Mouse (Mus musculus) T-cell, adult 66 days (primary cell): ENCODE measurements around the gene Nek6. TPM values are rescaled to one million over a fixed set of nuclear protein-coding genes. Genes with fewer than 3 reads are reported as not detected.

Experiments used
- total RNA-seq, 2 experiments: library from RNA; stranded (reverse); gene quantifications; 3 replicates in 1 of 2; 4 replicates in 1 of 2; pipeline ENCODE4 v1.2.4; 2023

Nek6 gene
- 1 to 10 TPM in 1 of 2 experiments, under 1 TPM in 1; 0.89 to 2.7 TPM for total RNA-seq

GRCm38 (mm10) chr2:38511487-38512307 lies at the start of gene Nek6:
Nek6 (plus strand) TSS chr2:38511643.

GRCm38 (mm10) chr2:38643625-38644427 lies 132.4 kb downstream of the Nek6 start, which contains the start of gene Psmb7:
Psmb7 (minus strand) TSS chr2:38644087.

Other genes starting within 250 kb of the Nek6 start
- 10 to 100 TPM; 48.7 to 66.5 TPM for gene Dennd1a, start 224.3 kb upstream of the Nek6 start, total RNA-seq
- not detected for gene Lhx2, start 172.4 kb upstream of the Nek6 start, total RNA-seq
- 100 to 1,000 TPM; 104 to 106 TPM for gene Psmb7, start 132.4 kb downstream of the Nek6 start, total RNA-seq
- not detected for gene Nr5a1, start 202.9 kb downstream of the Nek6 start, total RNA-seq